Mouse (Mus musculus) forebrain, embryonic 14.5 days (tissue): Measurements from ENCODE around the gene Msl2. TPM values are rescaled to one million over a fixed set of nuclear protein-coding genes. Genes with fewer than 3 reads are reported as not detected.
A peak's percentile ranks its signal among the peaks of the same experiment; 100 is the strongest.

Experiments
- ATAC-seq: fragments of 200-750 bp; cut with Nextera tagmentation; 2 replicates; pipeline ENCODE4 v1.8.0; 2017; ENCODE audit warnings: mild to moderate bottlenecking, moderate library complexity
- DNase-seq: peaks from one replicate; pipeline ENCODE4 v3.0.0-alpha.2; 2015; ENCODE audit warnings: low spot score
- H3K27ac ChIP-seq: fragments of 300-500 bp; sonication (generic); 2 replicates; pipeline ENCODE4 v1.5.1; 2014; ENCODE audit warnings: low read depth, mild to moderate bottlenecking, control low read depth, low read length, moderate library complexity
- H3K27me3 ChIP-seq: fragments of 300-500 bp; sonication (generic); replicated peaks from 2 replicates; pipeline ENCODE4 v1.6.1; 2014; ENCODE audit warnings: low read length, control low read depth, mixed read lengths; ENCODE audit not compliant: control insufficient read depth, insufficient read depth
- H3K36me3 ChIP-seq: fragments of 300-500 bp; sonication (generic); 2 replicates; pipeline ENCODE4 v1.6.1; 2014; ENCODE audit warnings: low read length, control low read depth; ENCODE audit not compliant: control insufficient read depth, insufficient read depth
- H3K4me1 ChIP-seq: fragments of 300-500 bp; sonication (generic); 2 replicates; pipeline ENCODE4 v1.6.1; 2014; ENCODE audit warnings: antibody characterized with exemption, low read length, control low read depth; ENCODE audit not compliant: control insufficient read depth, insufficient read depth
- H3K4me2 ChIP-seq: fragments of 300-500 bp; sonication (generic); 2 replicates; pipeline ENCODE4 v1.6.1; 2014; ENCODE audit warnings: mild to moderate bottlenecking, control low read depth, low read length
- H3K4me3 ChIP-seq: fragments of 300-500 bp; sonication (generic); 2 replicates; pipeline ENCODE4 v1.5.1; 2014; ENCODE audit warnings: low read depth, low read length, control low read depth
- H3K9ac ChIP-seq: fragments of 300-500 bp; sonication (generic); 2 replicates; pipeline ENCODE4 v1.6.1; 2014; ENCODE audit warnings: mild to moderate bottlenecking, low read length, control low read depth, moderate library complexity
- H3K9me3 ChIP-seq: fragments of 300-500 bp; sonication (generic); replicated peaks from 2 replicates; pipeline ENCODE4 v1.6.1; 2016; ENCODE audit warnings: low read length, control low read depth, mixed read lengths; ENCODE audit not compliant: control insufficient read depth
- WGBS: fragments of 180-500 bp; shearing (Covaris S2); extraction: QIAGEN DNeasy Blood & Tissue Kit; methylation state at CpG from one replicate; pipeline ENCODE4 v1.1.7; 2014; 5-methylcytosine and 5-hydroxymethylcytosine counted together
- polyA plus RNA-seq: library from polyadenylated mRNA; unstranded; fragments of >200 nt; fragmentation: Nextera tagmentation; extraction: Ambion mirVana; gene quantifications from 2 replicates; pipeline ENCODE4 v1.2.1, GENCODE M21; 2014

Gene Msl2
- polyA plus RNA-seq, 1 experiment from 2014 or later = 6.1 TPM

GRCm38 (mm10) chr9:101078579-101078978, 4.7 kb downstream of the Msl2 start:
- Histone ChIP-seq H3K4me1 (peaks cover 28% of the 10 kb centered on the region), H3K9ac (peak overlapping the region; percentile 18; the same call in 1 of the 2 replicates), H3K27ac (no peak overlapping the region), H3K36me3 (no peaks in the 10 kb centered on the region), H3K4me3 (peak overlapping the region; percentile 9), H3K4me2 (peak overlapping the region; percentile 89), H3K27me3 (no peaks in the 10 kb centered on the region), H3K9me3 (no peaks in the 10 kb centered on the region)
- DNase-seq (no peak), ATAC-seq (no peak)
- WGBS = 74% methylated on average over 4 of the region's 4 CpGs

GRCm38 (mm10) chr9:101080046-101080685, 6.3 kb downstream of the Msl2 start:
- Histone ChIP-seq H3K9ac (no peak overlapping the region), H3K36me3 (no peaks in the 10 kb centered on the region), H3K27ac (no peak overlapping the region), H3K4me1 (peaks cover 28% of the 10 kb centered on the region), H3K4me2 (no peak overlapping the region), H3K9me3 (no peaks in the 10 kb centered on the region), H3K4me3 (no peak overlapping the region), H3K27me3 (no peaks in the 10 kb centered on the region)
- ATAC-seq (no peak), DNase-seq (peak; percentile 8)
- WGBS = 60% methylated on average over 3 of the region's 3 CpGs

GRCm38 (mm10) chr9:101083728-101084127, 9.8 kb downstream of the Msl2 start:
- H3K9me3 ChIP-seq = no peaks in the 10 kb centered on the region
- H3K4me1 ChIP-seq = peaks cover 11% of the 10 kb centered on the region
- no peak overlapping the region for H3K4me2 ChIP-seq
- 93% methylated on average over 3 of the region's 3 CpGs for WGBS
- no peaks in the 10 kb centered on the region for H3K27me3 ChIP-seq
- H3K9ac ChIP-seq = no peak overlapping the region
- DNase-seq = peak; percentile 23
- no peak overlapping the region for H3K4me3 ChIP-seq
- H3K27ac ChIP-seq = no peak overlapping the region
- 0 out of 2 replicates have a peak, but pooled peaks have one; percentile 48 for ATAC-seq
- no peaks in the 10 kb centered on the region for H3K36me3 ChIP-seq

GRCm38 (mm10) chr9:101095425-101095824, 21.5 kb downstream of the Msl2 start:
- DNase-seq (no peak), ATAC-seq (no peak)
- H3K4me1 ChIP-seq = no peaks in the 10 kb centered on the region
- H3K27me3 ChIP-seq = no peaks in the 10 kb centered on the region
- 97% methylated on average over 4 of the region's 4 CpGs for WGBS
- peaks cover 3% of the 10 kb centered on the region for H3K36me3 ChIP-seq
- no peak overlapping the region for H3K9ac ChIP-seq
- H3K27ac ChIP-seq = no peak overlapping the region
- H3K4me3 ChIP-seq = no peak overlapping the region
- H3K9me3 ChIP-seq = 0 out of 2 replicates have a peak, but pooled peaks cover 3% of the 10 kb centered on the region
- no peak overlapping the region for H3K4me2 ChIP-seq

GRCm38 (mm10) chr9:101096461-101096860, 22.6 kb downstream of the Msl2 start:
- no peak for DNase-seq
- ATAC-seq = no peak
- no peak overlapping the region for H3K27ac ChIP-seq
- 0 out of 2 replicates have a peak, but pooled peaks cover 3% of the 10 kb centered on the region for H3K9me3 ChIP-seq
- no peak overlapping the region for H3K4me2 ChIP-seq
- no peak overlapping the region for H3K4me3 ChIP-seq
- H3K9ac ChIP-seq = no peak overlapping the region
- no peaks in the 10 kb centered on the region for H3K4me1 ChIP-seq
- H3K27me3 ChIP-seq = no peaks in the 10 kb centered on the region
- H3K36me3 ChIP-seq = peaks cover 13% of the 10 kb centered on the region
- WGBS = 95% methylated on average over 3 of the region's 3 CpGs

GRCm38 (mm10) chr9:101097542-101097941, 23.6 kb downstream of the Msl2 start:
- WGBS = 83% methylated on average over 1 of the region's 1 CpGs

GRCm38 (mm10) chr9:101099445-101099844, 25.5 kb downstream of the Msl2 start:
- H3K27ac ChIP-seq = no peak overlapping the region
- ATAC-seq (no peak), DNase-seq (no peak)
- no peak overlapping the region for H3K4me3 ChIP-seq
- H3K9ac ChIP-seq = no peak overlapping the region
- H3K9me3 ChIP-seq = 0 out of 2 replicates have a peak, but pooled peaks cover 3% of the 10 kb centered on the region
- H3K27me3 ChIP-seq = no peaks in the 10 kb centered on the region
- no peak overlapping the region for H3K4me2 ChIP-seq
- no peaks in the 10 kb centered on the region for H3K4me1 ChIP-seq
- H3K36me3 ChIP-seq = peaks cover 23% of the 10 kb centered on the region
- WGBS = 90% methylated on average over 6 of the region's 6 CpGs

More at GRCm38 (mm10) chr9:101097542-101097941, 23.6 kb downstream of the Msl2 start:
- ATAC-seq (no peak), DNase-seq (no peak)
- Histone ChIP-seq H3K27me3 (no peaks in the 10 kb centered on the region), H3K4me3 (no peak overlapping the region), H3K9me3 (0 out of 2 replicates have a peak, but pooled peaks cover 3% of the 10 kb centered on the region), H3K4me2 (no peak overlapping the region), H3K9ac (no peak overlapping the region), H3K36me3 (peaks cover 23% of the 10 kb centered on the region), H3K4me1 (no peaks in the 10 kb centered on the region), H3K27ac (no peak overlapping the region)

- H3K4me3 ChIP-seq = no peak overlapping the region
- H3K27me3 ChIP-seq = no peaks in the 10 kb centered on the region
- 95% methylated on average over 3 of the region's 3 CpGs for WGBS
- 0 out of 2 replicates have a peak, but pooled peaks cover 3% of the 10 kb centered on the region for H3K9me3 ChIP-seq
- no peak overlapping the region for H3K27ac ChIP-seq
- ATAC-seq = no peak
- no peak overlapping the region for H3K9ac ChIP-seq
- H3K4me1 ChIP-seq = no peaks in the 10 kb centered on the region
- H3K36me3 ChIP-seq = peaks cover 28% of the 10 kb centered on the region
- no peak for DNase-seq
- H3K4me2 ChIP-seq = no peak overlapping the region
Measured at GRCm38 (mm10) chr9:101100163-101100562, 26.3 kb downstream of the Msl2 start.

GRCm38 (mm10) chr9:101101547-101101946, 27.6 kb downstream of the Msl2 start:
- H3K27me3 ChIP-seq = no peaks in the 10 kb centered on the region
- peaks cover 34% of the 10 kb centered on the region for H3K36me3 ChIP-seq
- no peak overlapping the region for H3K27ac ChIP-seq
- 97% methylated on average over 8 of the region's 8 CpGs for WGBS
- H3K9ac ChIP-seq = no peak overlapping the region
- H3K4me1 ChIP-seq = no peaks in the 10 kb centered on the region
- H3K4me2 ChIP-seq = no peak overlapping the region
- no peak overlapping the region for H3K4me3 ChIP-seq
- ATAC-seq (no peak), DNase-seq (no peak)
- 0 out of 2 replicates have a peak, but pooled peaks cover 3% of the 10 kb centered on the region for H3K9me3 ChIP-seq
